Mouse (Mus musculus): ENCODE measurements at regions not wholly inside any gene's neighbourhood (a gene's known extent, or its start where the extent isn't known, plus 50 kb on each side); places are given as distances from the start of the nearest gene placed in this dataset.

DNA sequence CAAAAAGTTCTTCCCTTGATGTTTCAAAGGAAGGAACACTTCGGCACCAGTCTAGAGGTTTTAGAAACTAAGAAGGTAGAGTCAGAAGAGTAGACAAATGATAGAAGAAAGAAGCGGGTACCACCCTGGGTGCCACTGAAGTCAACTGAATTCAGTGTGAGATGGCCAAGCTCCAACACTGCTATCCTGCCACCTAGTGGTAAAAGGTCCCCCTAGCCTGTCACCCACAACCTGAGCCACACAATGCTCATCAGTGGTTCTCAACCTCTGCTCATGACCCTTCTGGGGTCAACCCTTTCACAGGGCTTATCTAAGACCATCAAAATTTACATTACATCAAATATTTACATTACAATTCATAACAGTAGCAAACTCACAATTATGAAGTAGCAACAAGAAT is 168.1 kb downstream of the Cox18 start:
- no peaks in the 10 kb centered on the region for H3K4me1 ChIP-seq (ENCODE audit: control insufficient read depth, insufficient read depth, low read length)
- ATAC-seq (ENCODE audit: insufficient number of reproducible peaks, insufficient read depth, low FRiP score, low read depth), result no peak
- no peaks in the 10 kb centered on the region for H3K36me3 ChIP-seq (ENCODE audit: control insufficient read depth, insufficient read depth, low read length)
- no peak overlapping the region for H3K27ac ChIP-seq (ENCODE audit: low read length)
- H3K9me3 ChIP-seq (ENCODE audit: control insufficient read depth, low read depth, low read length), result no peaks in the 10 kb centered on the region
- no peak overlapping the region for H3K4me2 ChIP-seq (replicated peaks; ENCODE audit: low read depth, low read length)
- no peaks in the 10 kb centered on the region for H3K27me3 ChIP-seq (ENCODE audit: control insufficient read depth, insufficient read depth, low read length)
- 65% methylated on average over 2 of the region's 2 CpGs for WGBS
- H3K9ac ChIP-seq (replicated peaks; ENCODE audit: low read depth, low read length), result no peak overlapping the region
- H3K4me3 ChIP-seq (ENCODE audit: low read depth, low read length), result no peak overlapping the region

DNA sequence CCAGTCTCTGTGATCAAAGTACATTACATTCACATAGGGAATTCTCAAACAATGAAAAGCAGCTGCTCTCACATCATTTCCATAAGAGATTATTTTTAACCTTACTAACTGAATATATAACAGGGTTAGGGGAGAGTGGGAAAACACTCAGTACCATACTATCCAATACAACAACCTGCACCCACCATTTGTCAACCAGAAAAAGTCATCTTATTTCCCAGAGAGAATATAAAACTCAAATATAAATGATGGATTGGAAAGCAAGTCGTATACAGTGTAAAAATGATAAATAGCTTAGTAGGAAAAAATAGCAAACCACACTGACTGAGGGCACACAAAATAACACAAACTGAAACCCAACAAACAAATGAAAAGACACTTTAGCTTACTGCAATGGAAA is 169.4 kb upstream of the Adamts3 start:
- no peak overlapping the region for H3K4me3 ChIP-seq (ENCODE audit: low read depth, low read length)
- H3K9ac ChIP-seq (replicated peaks; ENCODE audit: low read depth, low read length), result no peak overlapping the region
- no peak overlapping the region for H3K4me2 ChIP-seq (replicated peaks; ENCODE audit: low read depth, low read length)
- H3K9me3 ChIP-seq (ENCODE audit: control insufficient read depth, low read depth, low read length), result no peaks in the 10 kb centered on the region
- WGBS, result 69% methylated on average over 1 of the region's 1 CpGs
- no peaks in the 10 kb centered on the region for H3K4me1 ChIP-seq (ENCODE audit: control insufficient read depth, insufficient read depth, low read length)
- no peaks in the 10 kb centered on the region for H3K36me3 ChIP-seq (ENCODE audit: control insufficient read depth, insufficient read depth, low read length)
- ATAC-seq (ENCODE audit: insufficient number of reproducible peaks, insufficient read depth, low FRiP score, low read depth), result no peak
- no peak overlapping the region for H3K27ac ChIP-seq (ENCODE audit: low read length)
- no peaks in the 10 kb centered on the region for H3K27me3 ChIP-seq (ENCODE audit: control insufficient read depth, insufficient read depth, low read length)

- 94% methylated on average over 3 of the region's 3 CpGs for WGBS
- Histone ChIP-seq H3K4me2 (replicated peaks; ENCODE audit: low read depth, low read length) (no peak overlapping the region), H3K9me3 (ENCODE audit: control insufficient read depth, low read depth, low read length) (no peaks in the 10 kb centered on the region), H3K36me3 (ENCODE audit: control insufficient read depth, insufficient read depth, low read length) (no peaks in the 10 kb centered on the region), H3K27ac (ENCODE audit: low read length) (no peak overlapping the region), H3K9ac (replicated peaks; ENCODE audit: low read depth, low read length) (no peak overlapping the region), H3K27me3 (ENCODE audit: control insufficient read depth, insufficient read depth, low read length) (no peaks in the 10 kb centered on the region), H3K4me1 (ENCODE audit: control insufficient read depth, insufficient read depth, low read length) (no peaks in the 10 kb centered on the region), H3K4me3 (ENCODE audit: low read depth, low read length) (no peak overlapping the region)
- ATAC-seq (ENCODE audit: insufficient number of reproducible peaks, insufficient read depth, low FRiP score, low read depth), result no peak
These were observed 166.7 kb upstream of the Adamts3 start for GRCm38 (mm10) chr5:90049856-90050255.

DNA sequence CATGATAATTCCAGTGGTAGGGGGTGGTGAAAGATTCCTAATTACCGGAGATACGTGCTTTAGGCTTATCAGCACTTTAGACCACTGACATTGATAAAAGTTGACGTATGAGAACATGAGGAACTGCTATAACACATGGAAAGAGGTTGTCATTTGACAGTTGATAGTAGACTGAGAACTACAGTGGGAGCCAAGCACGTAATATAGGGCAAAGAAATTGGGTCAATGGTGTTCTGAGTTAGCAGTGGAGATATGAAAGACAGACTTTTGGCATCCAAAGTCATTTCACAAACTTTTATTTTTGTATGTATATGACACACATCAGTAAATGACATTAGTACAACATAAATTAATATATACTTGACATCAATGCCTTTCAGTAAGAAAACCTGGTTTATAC is 159.6 kb upstream of the Adamts3 start:
- Histone ChIP-seq H3K27ac (ENCODE audit: low read length) (no peak overlapping the region), H3K36me3 (ENCODE audit: control insufficient read depth, insufficient read depth, low read length) (no peaks in the 10 kb centered on the region), H3K4me1 (ENCODE audit: control insufficient read depth, insufficient read depth, low read length) (no peaks in the 10 kb centered on the region), H3K27me3 (ENCODE audit: control insufficient read depth, insufficient read depth, low read length) (no peaks in the 10 kb centered on the region), H3K4me2 (replicated peaks; ENCODE audit: low read depth, low read length) (no peak overlapping the region), H3K9ac (replicated peaks; ENCODE audit: low read depth, low read length) (no peak overlapping the region), H3K9me3 (ENCODE audit: control insufficient read depth, low read depth, low read length) (no peaks in the 10 kb centered on the region), H3K4me3 (ENCODE audit: low read depth, low read length) (no peak overlapping the region)
- WGBS, result 73% methylated on average over 4 of the region's 4 CpGs
- ATAC-seq (ENCODE audit: insufficient number of reproducible peaks, insufficient read depth, low FRiP score, low read depth), result no peak

GRCm38 (mm10) chr5:90033103-90033502 is 150.0 kb upstream of the Adamts3 start:
- no peaks in the 10 kb centered on the region for H3K27me3 ChIP-seq (ENCODE audit: control insufficient read depth, insufficient read depth, low read length)
- ATAC-seq (ENCODE audit: insufficient number of reproducible peaks, insufficient read depth, low FRiP score, low read depth), result no peak
- no peaks in the 10 kb centered on the region for H3K9me3 ChIP-seq (ENCODE audit: control insufficient read depth, low read depth, low read length)
- no peak overlapping the region for H3K9ac ChIP-seq (replicated peaks; ENCODE audit: low read depth, low read length)
- H3K4me2 ChIP-seq (replicated peaks; ENCODE audit: low read depth, low read length), result no peak overlapping the region
- H3K36me3 ChIP-seq (ENCODE audit: control insufficient read depth, insufficient read depth, low read length), result no peaks in the 10 kb centered on the region
- H3K4me3 ChIP-seq (ENCODE audit: low read depth, low read length), result no peak overlapping the region
- 35% methylated on average over 5 of the region's 5 CpGs for WGBS
- H3K27ac ChIP-seq (ENCODE audit: low read length), result no peak overlapping the region
- H3K4me1 ChIP-seq (ENCODE audit: control insufficient read depth, insufficient read depth, low read length), result 0 out of 2 replicates have a peak, but pooled peaks cover 3% of the 10 kb centered on the region

- Histone ChIP-seq H3K27ac (ENCODE audit: low read length) (no peak overlapping the region), H3K36me3 (ENCODE audit: control insufficient read depth, insufficient read depth, low read length) (no peaks in the 10 kb centered on the region)
- WGBS, result 63% methylated on average over 2 of the region's 2 CpGs
These were observed 147.6 kb upstream of the Adamts3 start for GRCm38 (mm10) chr5:90030737-90031136.

GRCm38 (mm10) chr5:90029751-90030150 is 146.6 kb upstream of the Adamts3 start:
- Histone ChIP-seq H3K4me2 (replicated peaks; ENCODE audit: low read depth, low read length) (no peak overlapping the region), H3K27me3 (ENCODE audit: control insufficient read depth, insufficient read depth, low read length) (no peaks in the 10 kb centered on the region), H3K4me1 (ENCODE audit: control insufficient read depth, insufficient read depth, low read length) (0 out of 2 replicates have a peak, but pooled peaks cover 3% of the 10 kb centered on the region), H3K27ac (ENCODE audit: low read length) (no peak overlapping the region), H3K36me3 (ENCODE audit: control insufficient read depth, insufficient read depth, low read length) (no peaks in the 10 kb centered on the region), H3K9ac (replicated peaks; ENCODE audit: low read depth, low read length) (no peak overlapping the region), H3K9me3 (ENCODE audit: control insufficient read depth, low read depth, low read length) (no peaks in the 10 kb centered on the region), H3K4me3 (ENCODE audit: low read depth, low read length) (no peak overlapping the region)
- WGBS, result 29% methylated on average over 6 of the region's 6 CpGs
- no peak for ATAC-seq (ENCODE audit: insufficient number of reproducible peaks, insufficient read depth, low FRiP score, low read depth)

More at GRCm38 (mm10) chr5:90030737-90031136, 147.6 kb upstream of the Adamts3 start:
- no peaks in the 10 kb centered on the region for H3K27me3 ChIP-seq (ENCODE audit: control insufficient read depth, insufficient read depth, low read length)
- H3K9ac ChIP-seq (replicated peaks; ENCODE audit: low read depth, low read length), result no peak overlapping the region
- H3K4me3 ChIP-seq (ENCODE audit: low read depth, low read length), result no peak overlapping the region
- H3K4me2 ChIP-seq (replicated peaks; ENCODE audit: low read depth, low read length), result no peak overlapping the region
- no peaks in the 10 kb centered on the region for H3K9me3 ChIP-seq (ENCODE audit: control insufficient read depth, low read depth, low read length)
- 0 out of 2 replicates have a peak, but pooled peaks cover 3% of the 10 kb centered on the region for H3K4me1 ChIP-seq (ENCODE audit: control insufficient read depth, insufficient read depth, low read length)
- no peak for ATAC-seq (ENCODE audit: insufficient number of reproducible peaks, insufficient read depth, low FRiP score, low read depth)

- H3K4me1 ChIP-seq (ENCODE audit: control insufficient read depth, insufficient read depth, low read length), result 0 out of 2 replicates have a peak, but pooled peaks cover 3% of the 10 kb centered on the region
These were observed 144.0 kb upstream of the Adamts3 start for GRCm38 (mm10) chr5:90026835-90027753.

More at GRCm38 (mm10) chr5:90026835-90027753, 144.0 kb upstream of the Adamts3 start:
- H3K4me3 ChIP-seq (ENCODE audit: low read depth, low read length), result no peak overlapping the region
- H3K4me2 ChIP-seq (replicated peaks; ENCODE audit: low read depth, low read length), result no peak overlapping the region
- ATAC-seq (ENCODE audit: insufficient number of reproducible peaks, insufficient read depth, low FRiP score, low read depth), result no peak
- no peaks in the 10 kb centered on the region for H3K36me3 ChIP-seq (ENCODE audit: control insufficient read depth, insufficient read depth, low read length)
- H3K9me3 ChIP-seq (ENCODE audit: control insufficient read depth, low read depth, low read length), result no peaks in the 10 kb centered on the region
- H3K9ac ChIP-seq (replicated peaks; ENCODE audit: low read depth, low read length), result no peak overlapping the region
- WGBS, result 36% methylated on average over 17 of the region's 17 CpGs
- H3K27ac ChIP-seq (ENCODE audit: low read length), result no peak overlapping the region
- no peaks in the 10 kb centered on the region for H3K27me3 ChIP-seq (ENCODE audit: control insufficient read depth, insufficient read depth, low read length)

Data from stomach, embryonic 14.5 days (tissue).